In genomic region chr14:25044867-25045266, GRCm38 (mm10) we compare ENCODE assay signal across 17 mouse cellular contexts.
A peak's percentile ranks its signal among the peaks of the same experiment; 100 is the strongest.
DNase-seq lines count a peak whose midpoint lies in the region; ATAC-seq and TF ChIP-seq lines count a peak whose summit lies in the region.
"Had no signal": no experiment of that assay in that cellular context is flagged by ENCODE, and none has a peak within 500 bp of the region (broad histone marks: within the 10 kb centered on the region; RNA-seq: fewer than 3 reads in every experiment).

No protein-coding gene starts in this region.

- ATAC-seq in kidney, embryonic 14.5 days (ENCODE audit: low FRiP score, low TSS enrichment), result 0 out of 2 replicates have a peak, but pooled peaks have one; percentile 51
- ATAC-seq in embryonic facial prominence, embryonic 12.5 days (ENCODE audit: insufficient number of reproducible peaks, insufficient read depth, low FRiP score, low TSS enrichment), result no peak
- peak; percentile 77; the same call in 1 of the 2 replicates for ATAC-seq in limb, embryonic 13.5 days (ENCODE audit: low FRiP score, low read depth)
- ATAC-seq: CD4-positive, CD25-positive, alpha-beta regulatory T cell, adult 4 months; Patski had no signal

- H3K4me3 ChIP-seq in kidney, embryonic 14.5 days (ENCODE audit: low read length), result no peak overlapping the region
- no peak overlapping the region for H3K4me3 ChIP-seq in embryonic facial prominence, embryonic 12.5 days
- no peak overlapping the region for H3K4me3 ChIP-seq in limb, embryonic 13.5 days
- H3K4me3 ChIP-seq in left cerebral cortex, adult 2 months, result no peak overlapping the region
- H3K4me3 ChIP-seq: forebrain, embryonic 12.5 days had no signal

- intact Hi-C loops in left cerebral cortex, adult 2 months (cut with DNase I), result loop anchor here (5.0 kb wide), 2 partner anchors 403 to 412 kb away; partner anchors contain the start of gene Zmiz1

- no peak overlapping the region for H3K27ac ChIP-seq in kidney, embryonic 14.5 days (ENCODE audit: low read depth, low read length)
- H3K27ac ChIP-seq in embryonic facial prominence, embryonic 12.5 days, result peak overlapping the region; percentile 81
- peak overlapping the region; percentile 94 for H3K27ac ChIP-seq in limb, embryonic 13.5 days
- no peak overlapping the region for H3K27ac ChIP-seq in left cerebral cortex, adult 2 months
- H3K27ac ChIP-seq: forebrain, embryonic 12.5 days had no signal

- DNase-seq in kidney, adult 18-20 months, result no peak
- DNase-seq in Muller cell, postnatal 12 days (ENCODE audit: inconsistent ontology term), result peak; percentile 8
- DNase-seq in right cerebral cortex, postnatal 25 days, result no peak
- DNase-seq in layer of hippocampus, adult 9-11 months, result no peak
- DNase-seq in left cerebral cortex, adult 2 months (ENCODE audit: extremely low spot score in 1 of 2, low spot score in 2 of 2), result no peak
- DNase-seq: adrenal gland, postnatal 10 days; cerebellum, postnatal 25 days; gastrocnemius, postnatal 10 days; kidney, adult 8-10 months; lung, adult 18-20 months; midbrain, embryonic 14.5 days had no signal

- 36% methylated on average over 7 of the region's 7 CpGs for WGBS in kidney, embryonic 14.5 days
- 24% methylated on average over 7 of the region's 7 CpGs for WGBS in embryonic facial prominence, embryonic 12.5 days
- 18% methylated on average over 7 of the region's 7 CpGs for WGBS in limb, embryonic 13.5 days

- H3K9me3 ChIP-seq in kidney, embryonic 14.5 days (ENCODE audit: control insufficient read depth, low read length), result no peaks in the 10 kb centered on the region
- no peaks in the 10 kb centered on the region for H3K9me3 ChIP-seq in embryonic facial prominence, embryonic 12.5 days
- no peaks in the 10 kb centered on the region for H3K9me3 ChIP-seq in limb, embryonic 13.5 days
- H3K9me3 ChIP-seq: forebrain, embryonic 12.5 days had no signal

- no peaks in the 10 kb centered on the region for H3K27me3 ChIP-seq in kidney, embryonic 14.5 days (ENCODE audit: control insufficient read depth, insufficient read depth, low read length)
- H3K27me3 ChIP-seq in embryonic facial prominence, embryonic 12.5 days, result no peaks in the 10 kb centered on the region
- no peaks in the 10 kb centered on the region for H3K27me3 ChIP-seq in limb, embryonic 13.5 days
- H3K27me3 ChIP-seq: forebrain, embryonic 12.5 days had no signal

- peaks cover 31% of the 10 kb centered on the region; the same call in 1 of the 2 replicates for H3K4me1 ChIP-seq in kidney, embryonic 14.5 days (ENCODE audit: control insufficient read depth, insufficient read depth, low read length)
- peaks cover 47% of the 10 kb centered on the region for H3K4me1 ChIP-seq in embryonic facial prominence, embryonic 12.5 days
- peaks cover 63% of the 10 kb centered on the region for H3K4me1 ChIP-seq in limb, embryonic 13.5 days

- H3K9ac ChIP-seq in kidney, embryonic 14.5 days (ENCODE audit: low read depth, low read length), result no peak overlapping the region
- no peak overlapping the region for H3K9ac ChIP-seq in embryonic facial prominence, embryonic 12.5 days
- H3K9ac ChIP-seq in limb, embryonic 13.5 days, result no peak overlapping the region
- H3K9ac ChIP-seq: forebrain, embryonic 12.5 days had no signal

- H3K36me3 ChIP-seq in kidney, embryonic 14.5 days (ENCODE audit: control insufficient read depth, insufficient read depth, low read length), result no peaks in the 10 kb centered on the region
- H3K36me3 ChIP-seq in embryonic facial prominence, embryonic 12.5 days, result no peaks in the 10 kb centered on the region
- no peaks in the 10 kb centered on the region for H3K36me3 ChIP-seq in limb, embryonic 13.5 days
- H3K36me3 ChIP-seq: forebrain, embryonic 12.5 days had no signal

- H3K4me2 ChIP-seq in kidney, embryonic 14.5 days (replicated peaks; ENCODE audit: low read depth, low read length), result no peak overlapping the region
- no peak overlapping the region for H3K4me2 ChIP-seq in embryonic facial prominence, embryonic 12.5 days (replicated peaks)
- H3K4me2 ChIP-seq in limb, embryonic 13.5 days (replicated peaks), result peak overlapping the region; percentile 5; the same call in 1 of the 2 replicates
- H3K4me2 ChIP-seq: forebrain, embryonic 12.5 days had no signal

- TF ChIP-seq CTCF in left cerebral cortex, adult 2 months (IDR thresholded peaks at IDR 0.05), result no peak; the same call in 1 of the 2 replicates

Comparison
In these comparisons a context has a peak if more than half of its experiments do, and no peak if none do; other contexts are left out.
1. H3K27ac ChIP-seq: peak in embryonic facial prominence, embryonic 12.5 days (single experiment) and limb, embryonic 13.5 days (single experiment); none in kidney, embryonic 14.5 days (single experiment) and left cerebral cortex, adult 2 months (single experiment).